Mouse (Mus musculus) erythroblast, embryonic 14.5 days (primary cell): ENCODE measurements around the gene Esyt3.

Source experiments
- GATA1 ChIP-seq: IDR thresholded peaks from 2 replicates; pipeline ENCODE4 v1.6.1; 2012; ENCODE audit warnings: low read length, inconsistent platforms, mixed read lengths
- TAL1 ChIP-seq: IDR thresholded peaks from 3 replicates; pipeline ENCODE4 v1.6.1; 2012; ENCODE audit warnings: low read length, inconsistent platforms, mixed read lengths

DNA sequence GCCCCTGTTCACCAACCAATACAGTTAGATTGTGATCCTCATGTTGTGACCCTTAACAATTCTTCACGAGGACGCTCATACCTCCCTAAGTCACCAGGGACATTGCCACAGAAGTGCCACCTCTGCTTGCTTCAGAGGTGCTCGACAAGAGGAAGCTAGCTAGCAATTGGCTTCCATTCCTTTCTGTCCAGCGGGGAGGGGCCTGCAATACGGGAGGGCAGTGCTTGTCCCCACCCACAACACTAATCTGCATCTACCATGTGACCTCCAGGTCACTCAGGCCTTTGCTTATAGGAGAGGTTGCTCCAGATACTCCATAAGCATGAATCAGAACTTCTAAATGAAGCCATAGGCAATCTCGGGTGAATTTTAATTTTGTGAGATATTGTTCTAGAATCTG lies 5.0 kb downstream of the Esyt3 start:
- TF ChIP-seq GATA1 (no peak), TAL1 (no peak)
